Mouse (Mus musculus) spleen, embryonic (tissue): ENCODE results near the gene Nek2.

Experiments
- CTCF ChIA-PET: fragments of 350-600 bp; sonication (Branson Sonifier 250); formaldehyde crosslinking; loops from one replicate; lab custom pipeline; 2022; lab: Charles Lee

Nek2 gene

DNA sequence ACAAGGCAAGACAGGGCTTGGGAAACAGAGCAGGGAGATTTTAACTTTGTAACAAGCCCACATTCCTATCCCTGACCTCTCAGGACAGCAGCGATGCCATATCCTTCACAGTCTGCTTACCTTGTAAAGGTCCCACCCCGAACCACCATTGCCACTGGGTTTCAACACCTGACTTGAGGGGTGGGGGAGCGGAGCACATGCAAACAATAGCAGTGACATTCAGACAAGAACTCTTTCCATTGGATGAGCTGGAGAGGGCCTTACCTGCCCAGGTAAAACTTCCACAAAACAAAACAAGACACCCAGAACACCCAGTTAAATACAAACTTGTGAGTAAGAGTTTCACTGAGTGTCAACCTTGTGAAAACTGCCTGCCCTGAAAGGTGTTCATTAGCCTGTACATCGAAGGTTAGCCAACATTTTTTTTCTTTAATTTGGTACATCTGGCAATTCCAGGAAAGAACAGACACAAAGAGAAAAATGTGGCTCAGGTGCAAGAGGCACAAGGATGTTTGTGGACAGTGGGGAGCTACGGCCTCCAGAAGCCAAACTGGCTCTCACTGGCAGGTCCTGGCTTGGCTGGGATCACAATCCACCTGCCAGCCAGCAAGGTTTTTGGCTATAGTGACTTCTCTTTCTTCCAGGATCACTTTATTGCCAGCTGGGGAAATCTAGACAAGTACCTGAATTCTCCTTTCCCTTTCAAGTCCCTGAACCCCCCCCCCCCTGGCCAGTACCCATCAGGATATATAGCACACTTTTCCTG lies 35.8 kb downstream of the Nek2 start:
- CTCF ChIA-PET = no interaction called here

DNA sequence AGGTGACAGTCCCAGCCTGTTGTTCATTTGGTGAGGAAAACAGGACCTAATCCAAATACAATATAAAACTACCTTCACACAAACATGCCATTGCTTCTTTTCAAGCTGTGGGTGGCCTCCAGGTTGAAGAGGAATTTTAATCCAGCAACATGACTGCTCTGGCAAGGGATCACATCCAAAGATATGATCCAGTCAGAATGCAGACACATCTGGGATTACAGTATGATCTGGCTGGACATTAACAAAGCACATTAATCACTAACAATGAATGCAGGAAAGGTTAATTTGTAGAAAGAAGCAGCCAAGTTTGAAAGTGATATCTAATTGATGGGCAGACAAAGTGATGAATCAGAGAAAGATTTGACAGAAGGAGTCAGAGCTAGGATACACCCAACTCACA lies 36.9 kb downstream of the Nek2 start:
- CTCF ChIA-PET = interaction anchor here (0.6 kb wide), 1 partner anchor 1386 kb away, joined by 4 read pairs; no protein-coding TSS in a partner anchor

DNA sequence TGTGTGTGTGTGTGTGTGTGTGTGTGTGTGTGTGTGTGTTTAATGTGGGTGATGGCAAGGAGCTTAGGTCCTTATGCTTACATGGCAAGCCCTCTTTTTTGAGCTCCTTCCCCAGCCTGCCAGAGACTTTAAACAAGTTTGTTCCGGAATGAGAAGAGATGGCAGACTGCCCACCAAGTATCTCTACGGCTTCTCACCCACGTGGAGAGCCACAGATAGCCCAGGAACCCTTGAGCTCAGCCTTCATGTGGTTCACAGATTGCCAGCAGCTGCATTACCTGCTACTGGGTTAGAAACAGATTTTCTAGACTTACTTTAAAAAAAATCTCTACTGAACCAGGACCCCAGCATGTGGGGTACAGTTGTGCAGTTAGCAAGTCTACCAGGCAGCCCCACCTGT lies 38.6 kb downstream of the Nek2 start:
- CTCF ChIA-PET = no interaction called here

DNA sequence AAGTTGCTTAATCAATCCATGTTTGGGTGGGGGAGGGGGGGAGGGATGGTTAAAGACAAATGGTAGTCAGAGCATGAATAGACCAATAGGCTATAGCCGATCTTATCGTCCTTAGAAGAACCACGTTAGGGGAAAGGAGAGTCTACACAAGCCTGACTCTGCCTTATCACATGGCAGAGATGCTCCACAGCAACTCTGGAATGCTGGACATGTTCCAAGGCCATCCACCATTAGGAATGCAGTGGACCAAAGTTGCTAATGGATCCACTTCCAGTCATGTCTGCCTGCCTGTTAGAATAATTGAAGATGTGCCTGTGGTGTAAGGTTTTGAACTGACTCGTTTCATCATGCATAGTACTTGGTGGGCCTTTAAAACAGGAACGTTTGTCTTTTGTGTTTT lies 40.0 kb downstream of the Nek2 start:
- CTCF ChIA-PET = no interaction called here

DNA sequence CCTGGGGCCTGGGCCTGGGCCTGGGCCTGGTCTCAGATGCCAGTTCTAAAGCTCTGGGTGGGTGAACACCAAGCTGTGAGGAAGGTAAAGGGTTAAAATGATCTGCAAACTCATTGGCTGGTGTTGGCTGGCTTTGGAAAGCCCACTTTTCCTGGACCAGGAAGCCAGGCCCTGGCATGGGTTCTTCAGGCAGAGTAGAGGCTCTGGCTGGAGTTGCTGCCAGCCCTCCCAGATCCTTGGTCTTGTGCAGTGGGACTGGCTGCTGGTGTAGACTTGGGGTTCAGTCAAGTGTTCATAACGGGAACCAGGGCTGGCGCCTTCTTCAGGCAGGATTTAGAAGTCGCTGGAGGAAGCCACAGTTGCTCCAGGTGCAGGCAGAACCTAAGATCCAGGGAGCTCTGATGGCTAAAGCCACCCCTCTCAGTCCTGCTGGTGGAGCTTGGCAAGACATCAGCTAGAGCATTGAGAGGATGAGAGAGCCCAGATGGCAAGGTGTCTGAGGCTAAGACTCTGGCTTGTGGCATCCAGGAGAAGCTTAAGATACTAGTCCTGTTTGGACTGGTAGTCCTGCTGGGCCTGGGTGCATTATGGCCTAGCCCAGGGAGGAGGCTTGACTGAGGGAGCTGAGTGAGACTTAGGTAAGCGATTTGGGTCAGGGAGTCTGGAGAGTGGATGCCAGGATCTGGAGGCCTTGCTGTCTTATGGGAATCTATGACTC lies 42.7 kb downstream of the Nek2 start:
- CTCF ChIA-PET = no interaction called here

DNA sequence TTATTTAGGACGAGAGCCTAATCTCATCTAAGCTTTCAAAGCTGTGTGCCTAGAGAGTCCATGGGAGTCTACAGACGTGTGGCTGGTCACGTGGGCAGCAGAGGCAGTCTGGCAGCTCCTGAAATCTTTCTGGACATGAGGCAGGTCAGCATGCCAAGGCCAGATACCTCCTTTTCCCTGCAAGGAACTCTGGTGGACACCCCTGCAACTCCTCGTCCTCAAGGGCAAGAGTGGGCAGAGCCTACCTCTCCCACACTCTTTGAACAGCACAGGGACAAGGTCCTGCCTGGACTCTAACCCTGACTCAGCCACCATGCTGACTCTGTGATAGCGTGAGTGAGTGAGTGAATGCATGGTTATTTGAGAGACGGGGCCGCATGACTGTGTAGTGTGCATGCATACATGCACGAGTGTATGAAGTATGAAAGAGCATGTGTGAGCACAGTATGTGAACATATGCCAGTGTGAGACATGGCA lies 43.3 kb downstream of the Nek2 start:
- CTCF ChIA-PET = no interaction called here

DNA sequence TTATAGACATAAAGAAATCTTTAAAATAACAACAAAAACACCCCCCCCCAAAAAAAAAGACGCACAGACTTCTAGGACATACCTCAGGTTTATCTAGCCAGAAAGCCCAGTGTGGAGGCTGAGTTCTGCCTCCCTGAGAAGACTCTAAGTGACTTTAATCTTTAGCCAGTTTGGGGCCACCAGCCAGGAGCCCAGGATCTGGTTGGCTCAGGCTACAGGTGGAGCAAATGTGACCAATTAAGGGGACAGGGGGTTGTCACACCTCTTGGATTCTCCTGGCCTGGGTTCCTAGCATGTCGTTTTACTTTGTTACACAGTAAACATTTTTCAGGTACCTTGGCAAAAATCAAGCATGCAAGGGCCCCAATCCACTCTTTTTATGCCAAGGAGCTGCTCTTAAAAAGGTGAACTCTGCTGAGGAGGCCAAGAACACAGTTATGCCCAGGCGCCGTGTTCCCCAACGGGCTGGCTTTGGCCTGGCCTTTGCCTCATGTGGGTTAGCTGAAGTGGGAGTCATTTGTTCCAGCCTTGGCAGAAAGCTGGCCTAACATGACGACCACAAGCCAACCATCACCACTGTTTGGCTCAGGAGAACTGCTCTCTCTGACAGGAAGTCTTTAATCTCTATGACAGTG lies 50.9 kb downstream of the Nek2 start:
- CTCF ChIA-PET = no interaction called here

DNA sequence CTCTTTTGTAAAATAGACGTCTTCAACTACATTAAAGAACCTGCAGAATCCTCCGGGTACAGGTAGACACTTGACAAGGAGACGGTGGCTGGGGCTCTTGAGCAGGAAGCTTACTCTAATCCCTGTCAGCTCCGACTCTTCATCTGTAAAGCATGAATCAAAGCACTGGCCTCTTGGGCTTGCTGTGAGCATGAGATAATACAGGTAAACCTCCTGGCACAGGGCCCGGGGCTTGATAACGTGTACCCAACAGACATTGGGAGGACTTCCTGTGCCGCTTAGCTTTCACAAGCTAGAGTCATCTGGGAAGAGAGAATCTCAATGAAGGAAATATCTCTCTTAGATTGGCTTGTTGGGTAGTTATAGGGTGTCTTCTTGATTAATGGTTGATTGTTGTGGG lies 53.8 kb downstream of the Nek2 start:
- CTCF ChIA-PET = no interaction called here

DNA sequence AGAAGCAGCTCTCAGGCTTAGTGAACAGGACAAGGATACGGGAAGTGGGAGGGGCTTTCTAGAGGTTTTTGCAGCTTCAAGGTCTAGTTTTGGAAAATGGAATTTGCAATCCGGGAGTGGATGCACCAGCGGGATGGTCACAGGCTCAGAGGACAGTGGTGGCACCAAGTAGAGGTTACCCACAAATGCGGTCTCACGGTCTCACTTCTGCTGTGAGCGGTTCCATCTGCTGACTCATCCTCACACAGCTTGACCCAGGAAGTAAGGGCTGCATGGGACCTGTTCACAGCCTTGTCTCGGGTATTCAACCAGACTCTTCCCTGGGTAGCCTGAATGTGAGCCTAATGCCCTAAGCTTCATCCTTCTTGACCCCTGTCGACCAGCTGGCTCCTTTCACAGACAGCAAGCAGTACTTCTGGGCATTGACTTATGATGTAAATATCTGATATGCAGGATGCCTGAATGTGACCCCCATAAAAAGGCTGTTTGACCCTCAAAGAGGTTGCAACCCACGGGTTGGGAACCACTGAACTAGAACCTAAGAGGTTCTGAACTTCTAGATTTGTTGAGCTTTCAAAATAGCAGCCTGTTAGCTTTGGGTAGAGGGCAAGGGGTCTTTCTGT lies 54.5 kb downstream of the Nek2 start:
- CTCF ChIA-PET = interaction anchor here (0.5 kb wide), 1 partner anchor 12 kb away, joined by 4 read pairs; no protein-coding TSS in a partner anchor

DNA sequence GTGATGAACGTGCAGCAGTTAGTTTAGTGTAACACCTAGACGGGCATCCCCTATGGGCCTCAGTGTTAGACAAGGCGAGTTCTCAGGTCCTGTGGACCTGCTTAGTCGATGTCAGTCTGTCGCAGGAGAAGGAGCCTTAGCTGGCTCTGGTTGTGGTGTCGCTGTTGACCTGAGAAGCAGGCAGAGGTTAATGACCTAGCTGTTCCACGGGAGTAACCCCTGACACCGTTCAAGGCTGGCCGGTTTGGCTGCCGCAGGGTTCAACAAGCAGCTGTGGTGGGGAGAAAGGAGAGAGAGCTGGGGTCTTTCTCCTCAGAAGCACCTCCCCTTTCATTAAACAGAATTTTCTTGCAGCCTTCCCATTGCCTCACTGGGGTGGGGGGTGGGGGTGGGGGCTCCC lies 56.4 kb downstream of the Nek2 start:
- CTCF ChIA-PET = no interaction called here

DNA sequence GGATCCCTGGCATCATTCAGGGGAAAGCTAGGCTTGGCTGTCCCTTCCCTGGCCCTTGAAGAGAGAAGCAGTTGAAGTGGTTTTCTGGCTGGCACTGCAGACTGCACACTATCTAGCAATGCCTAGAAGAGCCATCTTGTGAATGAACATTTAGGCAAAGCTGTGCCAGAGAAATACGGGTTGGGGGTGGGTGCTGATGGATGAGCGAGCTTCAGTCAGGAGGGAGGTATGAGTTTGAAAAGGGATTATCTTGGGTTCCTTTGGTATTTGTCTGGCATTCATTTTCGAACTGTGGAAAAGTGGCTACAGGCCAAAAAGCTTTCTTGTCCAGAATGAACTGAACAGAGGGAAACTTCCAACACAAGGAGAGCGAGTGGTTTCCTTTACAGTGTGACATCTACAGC lies 57.3 kb downstream of the Nek2 start:
- CTCF ChIA-PET = no interaction called here

DNA sequence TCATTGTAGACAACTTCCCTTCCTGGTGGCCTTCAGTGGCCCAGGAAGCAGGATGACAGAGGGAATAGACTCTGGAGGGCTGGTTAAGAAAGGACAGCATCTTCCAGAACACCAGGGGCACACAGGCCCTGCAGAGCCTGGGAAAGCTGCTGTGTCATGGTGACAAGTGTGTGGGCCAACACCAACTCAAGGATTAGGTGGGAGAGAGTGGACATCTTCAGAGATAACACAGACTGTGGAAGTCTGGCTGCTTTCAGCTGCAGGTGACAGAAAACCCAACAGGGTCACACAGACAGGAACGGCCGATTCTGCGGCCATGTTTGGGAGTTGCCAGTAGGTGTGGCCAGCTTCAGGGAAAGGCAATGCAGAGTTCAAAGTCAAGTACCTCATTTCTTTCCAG lies 59.0 kb downstream of the Nek2 start:
- CTCF ChIA-PET = no interaction called here

DNA sequence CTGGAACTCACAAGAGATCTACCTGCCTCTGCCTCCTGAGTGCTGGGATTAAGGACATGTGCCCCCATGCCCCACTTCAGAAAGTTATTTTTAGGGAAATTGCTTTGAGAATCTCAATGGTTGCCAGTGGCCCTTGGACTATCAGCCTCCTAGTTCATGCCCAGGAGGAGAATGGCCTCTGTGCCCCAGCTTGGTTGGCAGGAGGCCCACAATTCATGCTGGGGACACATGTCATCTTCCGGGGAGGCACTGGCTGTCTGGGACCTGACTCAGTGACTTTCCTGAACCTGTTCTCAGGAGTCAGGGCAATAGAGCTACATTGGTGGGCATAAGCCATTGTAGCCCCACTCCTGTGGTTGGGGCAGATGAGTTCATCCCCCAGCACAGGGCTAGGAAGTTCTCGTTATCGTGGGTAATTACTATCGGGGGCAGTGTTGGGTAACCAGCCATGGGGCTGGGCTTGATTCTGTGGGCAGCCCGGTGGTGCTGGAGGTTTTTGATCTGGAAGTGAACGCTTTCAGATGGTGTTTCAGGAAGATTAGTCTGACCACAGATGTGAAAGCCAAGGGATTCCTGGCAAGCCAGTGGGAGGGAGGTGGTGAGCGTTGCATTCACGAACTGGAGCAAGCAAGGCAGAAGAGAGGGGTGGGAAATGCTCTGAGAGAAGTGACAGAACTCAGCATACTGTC lies 59.8 kb downstream of the Nek2 start:
- CTCF ChIA-PET = no interaction called here

DNA sequence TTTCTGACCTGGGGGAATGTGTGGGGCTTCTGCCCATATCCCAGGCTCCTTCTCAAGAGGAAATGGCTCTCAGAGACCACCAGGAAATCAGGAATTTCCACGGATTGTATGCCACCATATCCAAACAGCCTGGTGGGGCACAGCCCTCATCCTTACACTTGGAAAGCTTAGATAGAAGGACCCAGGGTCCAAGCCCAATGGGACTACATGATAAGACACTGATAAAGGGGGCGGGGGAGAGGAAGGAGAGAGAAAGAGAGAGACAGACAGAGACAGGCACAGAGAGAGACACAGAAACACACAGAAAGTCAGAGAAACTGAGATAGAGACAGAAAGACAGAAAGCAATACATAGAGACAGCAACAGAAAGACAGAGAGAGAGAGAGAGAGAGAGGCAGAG lies 60.4 kb downstream of the Nek2 start:
- CTCF ChIA-PET = no interaction called here
